Mouse (Mus musculus) bone marrow macrophage, adult 2 months (primary cell): ENCODE results near the gene Sertad3.

Source experiments
- CTCF ChIP-seq: IDR thresholded peaks from 2 replicates; pipeline ENCODE4 v1.5.1; 2012; ENCODE audit warnings: low read depth, mild to moderate bottlenecking, low read length, moderate library complexity
- POLR2A ChIP-seq: IDR thresholded peaks from 2 replicates; pipeline ENCODE4 v1.6.1; 2012; ENCODE audit warnings: mild to moderate bottlenecking, low read depth, low read length, borderline replicate concordance

GRCm38 (mm10) chr7:27499036-27499435, 25.5 kb downstream of the Sertad3 start, which contains the start of gene Prx:
- TF ChIP-seq CTCF (no peak), POLR2A (no peak)
